Mouse (Mus musculus): ENCODE measurements around the gene Sds. TPM values are rescaled to one million over a fixed set of nuclear protein-coding genes. Genes with fewer than 3 reads are reported as not detected.
"Not testable (repeated sequence)": the region's sequence is repeated elsewhere in the genome, so short reads cannot be mapped to it uniquely, and the experiment has no call there.

The Sds gene
- polyA plus RNA-seq, 1 experiment from 2014 or later = not detected

DNA sequence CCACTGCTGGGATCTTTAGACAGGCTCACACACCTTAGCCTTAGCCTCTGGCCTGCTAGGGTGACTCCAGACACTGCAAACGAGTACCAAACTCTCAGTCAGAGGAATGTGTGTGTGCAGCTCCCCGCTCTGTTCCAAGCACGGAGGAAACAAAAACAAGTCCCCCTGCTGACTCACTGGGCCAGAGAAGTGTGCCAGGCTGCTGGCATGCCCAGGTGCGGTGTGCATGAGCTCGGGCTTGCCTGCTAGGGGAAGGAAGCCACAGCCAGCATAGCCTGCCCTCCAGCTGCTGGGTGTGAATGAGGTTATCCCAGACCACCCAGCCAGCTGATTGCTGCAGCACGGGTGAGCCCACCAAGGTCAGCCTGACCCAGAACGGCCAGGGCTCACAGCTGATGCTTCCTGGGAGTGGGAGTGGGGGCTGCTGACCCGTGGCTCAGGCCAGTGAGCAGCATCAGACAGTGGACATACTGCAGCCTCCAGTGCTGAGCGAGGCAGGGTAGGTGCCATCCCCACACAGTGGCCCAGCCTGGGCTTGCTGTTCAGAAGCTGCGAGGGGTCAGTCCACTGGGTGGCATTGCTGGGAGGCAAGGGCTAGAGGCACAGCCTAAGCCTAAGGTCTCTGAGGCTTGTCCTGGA is 18.9 kb downstream of the Sds start:
- H3K4me3 ChIP-seq (replicated peaks) = no peak overlapping the region
- H3K4me1 ChIP-seq = peaks cover 10% of the 10 kb centered on the region; the same call in 1 of the 2 replicates
- 0 out of 2 replicates have a peak overlapping the region, but pooled peaks have one; percentile 30 for H3K27ac ChIP-seq
- no peaks in the 10 kb centered on the region for H3K27me3 ChIP-seq
- no peak overlapping the region for H3K9ac ChIP-seq
- H3K36me3 ChIP-seq = peaks cover 60% of the 10 kb centered on the region
- no peaks in the 10 kb centered on the region for H3K9me3 ChIP-seq (replicated peaks)
- peak; percentile 60 for ATAC-seq (replicated peaks; ENCODE audit: low FRiP score)
- 51% methylated on average over 10 of the region's 10 CpGs for WGBS
- H3K4me2 ChIP-seq = no peak overlapping the region

DNA sequence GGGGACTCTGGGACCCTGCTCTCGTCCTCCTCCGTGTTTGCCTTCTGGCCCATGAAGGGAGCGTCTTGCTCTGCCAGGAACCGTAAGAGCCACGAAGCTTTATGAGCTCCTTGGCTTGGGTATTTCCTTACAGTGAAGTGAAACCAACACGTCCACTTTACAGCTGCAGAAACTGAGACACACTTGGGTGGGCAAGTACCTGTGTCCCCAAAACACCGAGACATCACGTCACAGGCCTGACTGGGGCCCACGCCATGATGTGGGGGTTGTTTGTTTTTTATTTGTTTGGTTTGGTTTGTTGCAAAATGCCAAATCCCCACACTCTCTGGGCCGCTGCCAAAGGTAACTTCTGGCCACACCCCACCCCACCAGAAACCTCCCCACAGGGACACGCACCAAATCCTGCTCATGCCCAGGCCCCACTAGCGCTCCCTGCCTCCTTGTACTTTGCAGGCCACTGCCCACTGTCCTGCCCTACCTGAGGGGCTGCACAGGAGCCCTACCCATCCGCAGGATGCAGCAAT is 19.4 kb downstream of the Sds start:
- Histone ChIP-seq H3K9me3 (replicated peaks) (no peaks in the 10 kb centered on the region), H3K27ac (0 out of 2 replicates have a peak overlapping the region, but pooled peaks have one; percentile 30), H3K4me2 (no peak overlapping the region), H3K36me3 (peaks cover 55% of the 10 kb centered on the region), H3K4me1 (peaks cover 10% of the 10 kb centered on the region; the same call in 1 of the 2 replicates), H3K27me3 (no peaks in the 10 kb centered on the region), H3K4me3 (replicated peaks) (no peak overlapping the region), H3K9ac (no peak overlapping the region)
- 68% methylated on average over 13 of the region's 13 CpGs for WGBS
- ATAC-seq (replicated peaks; ENCODE audit: low FRiP score) = no peak

DNA sequence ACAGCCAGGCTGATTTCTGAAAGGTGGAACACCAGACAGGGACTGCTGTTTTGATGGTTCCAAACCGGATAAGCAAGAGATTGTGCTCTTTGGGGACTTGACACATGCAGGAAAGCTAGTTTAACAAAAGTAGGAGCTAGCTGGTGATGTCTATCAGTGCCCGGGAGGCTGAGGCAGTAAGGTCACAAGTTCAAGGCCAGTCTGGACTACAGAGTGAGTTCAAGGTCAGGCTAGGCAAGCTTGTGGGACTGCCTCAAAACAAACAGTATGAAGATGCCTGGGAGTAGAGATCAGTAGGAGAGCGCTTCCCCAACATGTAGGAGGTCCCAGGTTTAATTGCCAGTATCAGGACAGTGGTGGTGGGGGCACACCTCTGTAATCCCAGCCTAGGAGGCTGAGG is 20.7 kb downstream of the Sds start:
- no peak for ATAC-seq (replicated peaks; ENCODE audit: low FRiP score)
- WGBS = 86% methylated on average over 3 of the region's 3 CpGs
- no peaks in the 10 kb centered on the region for H3K27me3 ChIP-seq
- H3K4me1 ChIP-seq = peaks cover 16% of the 10 kb centered on the region
- no peaks in the 10 kb centered on the region for H3K9me3 ChIP-seq (replicated peaks)
- H3K4me2 ChIP-seq = no peak overlapping the region
- H3K36me3 ChIP-seq = peaks cover 48% of the 10 kb centered on the region
- no peak overlapping the region for H3K4me3 ChIP-seq (replicated peaks)
- no peak overlapping the region for H3K9ac ChIP-seq
- no peak overlapping the region for H3K27ac ChIP-seq

DNA sequence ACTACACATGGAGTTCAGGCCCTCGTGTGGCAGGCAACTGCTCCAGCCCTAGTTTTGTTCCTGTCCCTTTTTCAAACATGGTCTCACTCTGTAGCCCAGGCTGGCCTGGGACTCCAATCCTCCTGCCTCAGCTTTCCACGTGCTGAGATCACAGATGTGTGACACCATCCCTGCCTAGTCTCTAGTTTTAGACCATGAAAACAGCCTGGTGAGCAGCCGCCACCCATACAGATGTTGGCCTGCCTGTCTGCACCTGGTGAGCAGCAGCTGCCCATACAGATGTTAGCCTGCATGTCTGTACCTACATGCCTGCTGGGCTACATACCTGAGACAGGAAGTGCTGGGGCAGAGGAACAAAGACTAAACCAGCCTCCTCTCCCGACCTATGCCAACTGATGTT is 22.9 kb downstream of the Sds start:
- no peak overlapping the region for H3K4me3 ChIP-seq (replicated peaks)
- no peaks in the 10 kb centered on the region for H3K27me3 ChIP-seq
- H3K4me2 ChIP-seq = no peak overlapping the region
- H3K9ac ChIP-seq = no peak overlapping the region
- peaks cover 26% of the 10 kb centered on the region for H3K4me1 ChIP-seq
- no peak overlapping the region for H3K27ac ChIP-seq
- H3K36me3 ChIP-seq = peaks cover 28% of the 10 kb centered on the region
- 88% methylated on average over 4 of the region's 4 CpGs for WGBS
- no peak for ATAC-seq (replicated peaks; ENCODE audit: low FRiP score)
- no peaks in the 10 kb centered on the region for H3K9me3 ChIP-seq (replicated peaks)

DNA sequence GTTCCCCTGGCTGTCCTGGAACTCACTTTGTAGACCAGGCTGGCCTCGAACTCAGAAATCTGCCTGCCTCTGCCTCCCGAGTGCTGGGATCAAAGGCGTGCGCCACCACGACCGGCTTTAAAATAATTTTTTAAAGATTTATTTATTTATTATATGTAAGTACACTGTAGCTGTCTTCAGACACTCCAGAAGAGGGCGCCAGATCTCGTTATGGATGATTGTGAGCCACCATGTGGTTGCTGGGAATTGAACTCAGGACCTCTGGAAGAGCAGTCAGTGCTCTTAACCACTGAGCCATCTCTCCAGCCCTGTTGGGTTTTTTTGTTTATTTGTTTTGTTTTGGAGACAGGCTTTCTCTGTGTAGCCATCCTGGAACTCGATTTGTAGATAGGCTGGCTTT is 24.3 kb downstream of the Sds start:
- not testable (repeated sequence) for H3K4me2 ChIP-seq; H3K9ac ChIP-seq; H3K27me3 ChIP-seq; H3K9me3 ChIP-seq (replicated peaks); H3K4me3 ChIP-seq (replicated peaks); H3K27ac ChIP-seq; ATAC-seq (replicated peaks; ENCODE audit: low FRiP score)
- Histone ChIP-seq H3K4me1 (peaks cover 23% of the 10 kb centered on the region), H3K36me3 (peaks cover 23% of the 10 kb centered on the region)
- WGBS = 89% methylated on average over 9 of the region's 9 CpGs

DNA sequence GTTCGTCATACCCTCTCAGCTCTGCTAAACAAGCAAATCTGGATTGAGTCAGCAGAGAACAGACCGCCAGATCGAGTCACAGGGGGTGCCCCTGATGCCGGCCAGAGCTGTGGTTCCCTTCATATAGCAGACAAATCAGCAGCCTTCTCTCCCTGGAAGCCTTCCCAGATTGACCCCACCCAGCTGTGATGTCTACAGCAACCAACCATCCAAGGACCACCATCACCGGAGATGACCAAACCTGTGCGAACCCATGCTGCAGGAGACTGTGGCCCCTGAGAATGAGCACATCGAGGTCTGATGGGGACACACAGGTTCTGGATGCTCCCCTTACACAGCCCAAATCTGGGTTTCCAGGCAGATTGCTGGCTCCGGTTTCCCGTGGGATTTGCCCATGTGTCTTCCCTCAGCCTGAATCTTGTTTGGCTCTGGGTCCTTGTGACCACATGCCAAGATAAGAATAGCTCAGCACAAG is 25.9 kb downstream of the Sds start:
- peak overlapping the region; percentile 93 for H3K4me2 ChIP-seq
- peak overlapping the region; percentile 94 for H3K4me3 ChIP-seq (replicated peaks)
- H3K9me3 ChIP-seq (replicated peaks) = no peaks in the 10 kb centered on the region
- H3K4me1 ChIP-seq = peaks cover 27% of the 10 kb centered on the region
- peak overlapping the region; percentile 87; the same call in 1 of the 2 replicates for H3K9ac ChIP-seq
- WGBS = 67% methylated on average over 9 of the region's 9 CpGs
- no peak overlapping the region for H3K27ac ChIP-seq
- ATAC-seq (replicated peaks; ENCODE audit: low FRiP score) = no peak
- peaks cover 14% of the 10 kb centered on the region for H3K36me3 ChIP-seq
- H3K27me3 ChIP-seq = no peaks in the 10 kb centered on the region

DNA sequence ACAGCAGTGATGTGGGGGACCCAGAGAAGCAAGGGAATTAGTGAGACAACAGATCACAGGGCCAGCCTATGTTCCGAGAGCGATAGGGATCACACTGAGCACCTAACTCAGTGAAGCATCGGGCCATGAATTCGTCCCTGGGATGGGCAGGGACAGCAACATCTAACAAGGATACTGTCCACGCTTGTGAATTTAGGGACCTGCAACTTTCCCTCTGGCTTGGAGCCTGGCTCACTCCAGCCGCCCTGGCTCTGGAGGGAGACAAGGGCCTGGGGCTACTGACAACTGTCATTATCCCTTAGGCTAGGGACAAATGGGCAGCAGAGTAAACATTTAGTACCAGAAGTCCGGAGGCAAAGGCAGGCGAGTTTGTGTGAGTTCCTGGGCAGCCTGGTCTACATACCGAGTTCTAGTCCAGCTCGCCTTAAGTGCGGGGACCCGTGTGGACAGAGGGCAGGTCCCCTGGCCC is 26.4 kb downstream of the Sds start:
- peaks cover 10% of the 10 kb centered on the region; the same call in 1 of the 2 replicates for H3K36me3 ChIP-seq
- ATAC-seq (replicated peaks; ENCODE audit: low FRiP score) = peak; percentile 4; the same call in 1 of the 2 replicates
- 2% methylated on average over 12 of the region's 12 CpGs for WGBS
- H3K4me1 ChIP-seq = peaks cover 27% of the 10 kb centered on the region
- no peak overlapping the region for H3K27ac ChIP-seq
- no peaks in the 10 kb centered on the region for H3K9me3 ChIP-seq (replicated peaks)
- no peaks in the 10 kb centered on the region for H3K27me3 ChIP-seq
- peak overlapping the region; percentile 94 for H3K4me3 ChIP-seq (replicated peaks)
- H3K4me2 ChIP-seq = peak overlapping the region; percentile 93
- peak overlapping the region; percentile 87 for H3K9ac ChIP-seq

DNA sequence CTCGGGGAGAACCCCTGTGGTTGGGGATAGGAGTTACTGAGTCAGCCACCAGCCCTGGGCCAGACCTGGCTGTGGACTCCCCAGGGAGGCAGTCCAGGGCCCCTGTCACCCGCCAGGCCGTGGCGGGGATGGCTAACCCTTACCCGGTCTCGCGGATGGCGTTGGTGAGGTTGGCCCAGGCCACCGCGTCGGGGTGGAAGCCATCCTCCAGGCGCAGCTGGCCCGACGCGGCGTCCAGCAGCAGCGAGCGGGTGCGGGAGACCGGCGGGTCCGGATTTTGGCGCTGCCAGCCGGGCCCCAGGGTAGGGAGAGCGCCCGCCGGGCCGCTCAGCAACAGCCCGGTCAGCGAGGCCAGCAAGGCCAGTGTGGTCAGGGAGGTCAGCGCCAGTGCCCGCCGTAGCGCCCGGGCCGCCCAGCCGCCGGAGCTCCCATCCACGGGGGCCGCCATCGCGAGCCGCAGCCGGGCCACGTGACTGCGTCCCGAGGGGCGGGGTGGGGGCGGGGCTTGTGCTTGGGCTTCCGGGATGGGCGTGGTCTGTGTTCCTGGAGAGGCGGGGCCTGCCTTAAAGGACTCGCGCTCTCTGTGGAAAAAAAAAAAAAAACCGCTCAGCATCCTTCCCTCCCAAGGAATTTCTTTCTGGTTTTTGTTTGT is 26.9 kb downstream of the Sds start, which contains the start of gene Plbd2:
Plbd2 (minus strand) TSS at position 482 of the 652 bp plus-strand sequence.
- WGBS = under 1% methylated on average over 51 of the region's 55 CpGs
- Histone ChIP-seq H3K4me2 (peak within 1 kb of the TSS; percentile 93), H3K27me3 (no peaks in the 10 kb centered on the region), H3K27ac (no peak within 1 kb of the TSS), H3K4me3 (replicated peaks) (peak within 1 kb of the TSS; percentile 94), H3K9me3 (replicated peaks) (no peaks in the 10 kb centered on the region), H3K4me1 (peaks cover 27% of the 10 kb centered on the region), H3K36me3 (peaks cover 7% of the 10 kb centered on the region; the same call in 1 of the 2 replicates), H3K9ac (peak within 1 kb of the TSS; percentile 87)
- peak; percentile 71 for ATAC-seq (replicated peaks; ENCODE audit: low FRiP score)

DNA sequence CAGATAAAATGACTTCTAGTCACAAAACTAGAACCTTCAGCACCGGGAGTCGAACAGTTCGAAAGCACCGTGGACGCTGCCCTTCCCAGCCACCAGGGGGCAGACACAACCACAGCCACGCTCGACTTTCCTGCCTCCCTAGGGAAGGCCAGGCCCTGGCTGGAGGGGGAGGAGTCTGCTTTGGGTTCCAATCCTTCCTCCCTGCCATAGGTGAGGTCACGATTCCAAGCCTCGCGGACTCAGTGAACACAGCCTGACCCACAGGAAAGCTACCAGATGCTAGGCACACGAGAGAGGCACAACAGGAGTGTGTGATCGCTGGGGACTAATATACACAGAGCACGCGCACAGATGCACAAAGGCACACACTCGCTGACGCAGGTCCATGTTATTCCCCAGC is 29.0 kb downstream of the Sds start:
- H3K9ac ChIP-seq = no peak overlapping the region
- H3K36me3 ChIP-seq = no peaks in the 10 kb centered on the region
- no peak overlapping the region for H3K27ac ChIP-seq
- H3K27me3 ChIP-seq = no peaks in the 10 kb centered on the region
- peaks cover 28% of the 10 kb centered on the region for H3K4me1 ChIP-seq
- H3K4me3 ChIP-seq (replicated peaks) = 0 out of 2 replicates have a peak overlapping the region, but pooled peaks have one; percentile 10
- no peaks in the 10 kb centered on the region for H3K9me3 ChIP-seq (replicated peaks)
- ATAC-seq (replicated peaks; ENCODE audit: low FRiP score) = peak; percentile 45; the same call in 1 of the 2 replicates
- WGBS = 29% methylated on average over 16 of the region's 16 CpGs
- H3K4me2 ChIP-seq = peak overlapping the region; percentile 44

DNA sequence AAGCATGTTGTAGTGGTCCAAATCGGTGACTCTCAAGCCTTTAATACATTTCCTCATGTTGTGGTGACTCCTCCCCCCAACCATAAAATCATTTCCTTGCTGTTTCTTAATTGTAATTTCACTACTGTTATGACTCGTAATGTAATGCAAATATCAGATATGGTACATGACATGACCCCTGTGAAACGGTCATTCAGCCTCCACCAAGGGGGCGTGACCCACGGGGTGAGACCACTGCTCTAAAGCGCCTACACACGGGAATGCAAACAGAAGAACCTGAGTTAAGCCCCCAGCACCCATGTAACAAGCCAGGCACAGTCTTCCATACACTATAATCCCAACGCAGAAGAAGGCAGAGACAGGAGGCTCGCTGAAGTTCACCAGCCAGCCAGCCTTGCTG is 29.5 kb downstream of the Sds start:
- H3K4me3 ChIP-seq (replicated peaks) = no peak overlapping the region
- peaks cover 32% of the 10 kb centered on the region for H3K4me1 ChIP-seq
- no peak for ATAC-seq (replicated peaks; ENCODE audit: low FRiP score)
- H3K27me3 ChIP-seq = no peaks in the 10 kb centered on the region
- H3K36me3 ChIP-seq = no peaks in the 10 kb centered on the region
- peak overlapping the region; percentile 44; the same call in 1 of the 2 replicates for H3K4me2 ChIP-seq
- H3K9ac ChIP-seq = no peak overlapping the region
- H3K27ac ChIP-seq = no peak overlapping the region
- H3K9me3 ChIP-seq (replicated peaks) = no peaks in the 10 kb centered on the region
- WGBS = 64% methylated on average over 9 of the region's 9 CpGs

DNA sequence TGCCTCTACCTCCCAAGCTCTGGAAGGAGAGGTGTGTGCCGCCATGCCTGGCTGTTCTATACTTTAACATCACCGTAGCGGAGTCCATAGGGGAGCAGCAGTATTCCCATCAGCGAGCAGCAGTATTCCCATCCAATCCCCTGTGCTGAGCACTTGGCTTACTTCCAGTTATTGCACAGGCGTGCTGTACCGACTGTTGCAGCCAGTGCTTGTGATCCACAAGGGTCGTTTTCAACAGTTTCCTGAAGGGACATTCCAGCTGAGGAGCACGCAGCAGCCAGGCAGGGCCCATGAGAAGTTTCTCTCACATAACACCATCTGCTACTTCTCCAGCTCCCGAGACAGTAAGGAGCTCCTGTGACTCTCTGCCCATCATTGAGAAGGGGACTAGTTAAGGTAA is 30.2 kb downstream of the Sds start:
- H3K4me1 ChIP-seq = peaks cover 37% of the 10 kb centered on the region
- H3K9me3 ChIP-seq (replicated peaks) = no peaks in the 10 kb centered on the region
- ATAC-seq (replicated peaks; ENCODE audit: low FRiP score) = no peak
- H3K4me3 ChIP-seq (replicated peaks) = no peak overlapping the region
- H3K4me2 ChIP-seq = no peak overlapping the region
- H3K27me3 ChIP-seq = no peaks in the 10 kb centered on the region
- no peak overlapping the region for H3K27ac ChIP-seq
- H3K36me3 ChIP-seq = no peaks in the 10 kb centered on the region
- WGBS = 57% methylated on average over 9 of the region's 9 CpGs
- H3K9ac ChIP-seq = no peak overlapping the region

DNA sequence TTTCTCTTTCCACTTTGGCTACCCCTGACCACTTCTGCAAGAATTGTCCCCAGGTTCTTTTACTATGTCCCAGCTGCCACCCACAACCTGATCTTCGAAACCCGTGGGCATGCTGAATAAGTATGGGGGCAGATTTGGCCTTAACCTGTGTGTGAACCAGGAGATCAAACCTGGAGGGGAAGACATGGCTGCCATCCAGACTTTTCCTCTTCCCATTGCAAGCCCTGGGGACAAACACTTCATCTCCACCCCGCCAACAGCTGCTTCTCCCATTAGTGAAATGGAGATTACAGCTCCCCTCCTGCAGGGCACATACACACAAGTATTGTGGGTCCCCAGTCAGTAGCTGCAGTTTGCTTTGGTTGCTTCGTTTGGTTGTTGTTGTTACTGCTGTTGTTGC is 31.0 kb downstream of the Sds start:
- Histone ChIP-seq H3K27ac (no peak overlapping the region), H3K9ac (no peak overlapping the region), H3K9me3 (replicated peaks) (no peaks in the 10 kb centered on the region), H3K36me3 (no peaks in the 10 kb centered on the region), H3K4me1 (peaks cover 37% of the 10 kb centered on the region), H3K4me2 (no peak overlapping the region), H3K27me3 (no peaks in the 10 kb centered on the region), H3K4me3 (replicated peaks) (no peak overlapping the region)
- no peak for ATAC-seq (replicated peaks; ENCODE audit: low FRiP score)
- WGBS = 60% methylated on average over 4 of the region's 4 CpGs
